Mouse (Mus musculus): ENCODE data around the gene Wdr82.

DNA sequence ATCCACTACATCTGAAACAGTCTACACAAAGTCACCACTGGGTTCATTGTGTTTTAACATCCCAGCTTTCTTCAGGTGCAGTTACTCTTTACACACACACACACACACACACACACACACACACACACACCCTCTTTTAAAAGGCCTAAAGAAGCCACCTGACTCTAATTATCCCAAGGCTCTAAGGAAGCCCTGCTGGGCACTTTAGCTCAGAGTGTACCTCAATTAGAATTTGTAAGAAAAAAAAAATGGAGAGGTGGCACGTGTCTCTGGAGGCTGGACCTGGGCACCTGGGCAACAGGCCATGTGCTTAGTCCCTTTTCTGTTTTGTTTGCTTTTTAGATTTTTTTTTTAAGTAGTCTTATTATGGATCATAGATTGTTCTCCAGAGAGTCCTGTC, 3.0 kb upstream of the Wdr82 start:
- TF ChIP-seq CTCF (IDR thresholded peaks at IDR 0.05; ENCODE audit: insufficient read depth, low read length) (no peak), POLR2A (IDR thresholded peaks at IDR 0.05; ENCODE audit: borderline replicate concordance, extremely low read depth, low read depth, low read length) (no peak)
